ENCODE assay signal across 8 mouse cellular contexts in genomic region chr5:138263260-138264206, GRCm38 (mm10). TPM values are rescaled to one million over a fixed set of nuclear protein-coding genes. Genes with fewer than 3 reads are reported as not detected.
A peak's percentile ranks its signal among the peaks of the same experiment; 100 is the strongest.
DNase-seq lines count a peak whose midpoint lies in the region; ATAC-seq and TF ChIP-seq lines count a peak whose summit lies in the region.

BC037034 (minus strand) TSS chr5:138264033.

- intact Hi-C loops in left cerebral cortex, adult 2 months (cut with DNase I): loop anchor here (5.0 kb wide), 1 partner anchor 179 kb away; the partner anchor contains the start of gene Zfp157

- no peak for TF ChIP-seq CTCF in left cerebral cortex, adult 2 months (IDR thresholded peaks at IDR 0.05)

- peak; percentile 94 for ATAC-seq in hindbrain, embryonic 16.5 days
- peak; percentile 85 for ATAC-seq in megakaryocyte, adult 5-6 weeks (ENCODE audit: poor library complexity, severe bottlenecking)

- peak within 1 kb of the TSS; percentile 96 for H3K9ac ChIP-seq in hindbrain, embryonic 16.5 days (ENCODE audit: low read depth, low read length)

- WGBS in hindbrain, embryonic 16.5 days: under 1% methylated on average over 63 of the region's 71 CpGs

- H3K36me3 ChIP-seq in hindbrain, embryonic 16.5 days (ENCODE audit: control insufficient read depth, insufficient read depth, low read length): peaks cover 28% of the 10 kb centered on the region

- peaks cover 18% of the 10 kb centered on the region for H3K4me1 ChIP-seq in hindbrain, embryonic 16.5 days (ENCODE audit: control insufficient read depth, insufficient read depth, low read depth, low read length)

- H3K27me3 ChIP-seq in hindbrain, embryonic 16.5 days (replicated peaks; ENCODE audit: control insufficient read depth, insufficient read depth, low read length): no peaks in the 10 kb centered on the region

- H3K4me3 ChIP-seq in hindbrain, embryonic 16.5 days (ENCODE audit: low read length): peak within 1 kb of the TSS; percentile 92
- H3K4me3 ChIP-seq in left cerebral cortex, adult 2 months: peak within 1 kb of the TSS; percentile 99

- H3K9me3 ChIP-seq in hindbrain, embryonic 16.5 days (ENCODE audit: control insufficient read depth, low read length): no peaks in the 10 kb centered on the region

- DNase-seq in T-cell, adult 2 months (ENCODE audit: low spot score): peak; percentile 90
- DNase-seq in cerebellum, postnatal 36 days: peak; percentile 91 to 93
- DNase-seq in gastrocnemius, adult 18-20 months (ENCODE audit: low spot score): peak; percentile 90
- peak; percentile 88 to 90 for DNase-seq in left cerebral cortex, adult 2 months (ENCODE audit: extremely low spot score in 1 of 2, low spot score in 2 of 2)
- peak; percentile 92 to 93 for DNase-seq in right cerebral cortex, adult 2 months (ENCODE audit: low spot score in 2 of 2)
- peak; percentile 94 for DNase-seq in urinary bladder, postnatal 14 days (ENCODE audit: low spot score)

- H3K27ac ChIP-seq in hindbrain, embryonic 16.5 days (ENCODE audit: low read depth, low read length): peak within 1 kb of the TSS; percentile 83
- peak within 1 kb of the TSS; percentile 92 for H3K27ac ChIP-seq in left cerebral cortex, adult 2 months

- H3K4me2 ChIP-seq in hindbrain, embryonic 16.5 days (ENCODE audit: low read length): peak within 1 kb of the TSS; percentile 96

RNA-seq across cellular contexts. Expression of gene BC037034, which starts in this region (rescaled TPM):
- total RNA-seq in gastrocnemius, adult 18-20 months (2021): 1 to 10 TPM; 2.7 to 3.2 TPM
- polyA plus RNA-seq in hindbrain, embryonic 16.5 days (2015; fragmentation: Nextera tagmentation; extraction: Ambion mirVana): 15.3 and 18.4 TPM in 2 replicates
- total RNA-seq in left cerebral cortex, adult 2 months (2021): 10 to 100 TPM; 64.2 to 67.8 TPM
- total RNA-seq in megakaryocyte, adult 5-6 weeks (2015): 51.5 and 53.9 TPM in 2 replicates
- total RNA-seq in megakaryocyte, adult 5-6 weeks (2017): 49.2 and 54.9 TPM in 2 replicates

Comparison
In these comparisons a context has a peak if more than half of its experiments do, and no peak if none do; other contexts are left out.
1. Peak in every context shown above with its lines: DNase-seq, ATAC-seq, H3K4me3 ChIP-seq and H3K27ac ChIP-seq.
2. RNA of gene BC037034 (total RNA-seq): 64.2 to 67.8 TPM in left cerebral cortex, adult 2 months and 49.2 to 54.9 TPM in megakaryocyte, adult 5-6 weeks; 2.7 to 3.2 TPM in gastrocnemius, adult 18-20 months; every median in the first group is over 10 times any median in the second.